Mouse (Mus musculus) intestine, postnatal 0 days (tissue): ENCODE data around the gene Dph5. TPM values are rescaled to one million over a fixed set of nuclear protein-coding genes. Genes with fewer than 3 reads are reported as not detected.

Source experiments
- ATAC-seq: fragments of 200-750 bp; cut with Nextera tagmentation; 2 replicates; pipeline ENCODE4 v1.8.0; 2017; ENCODE audit warnings: mild to moderate bottlenecking, moderate TSS enrichment, moderate library complexity
- H3K27ac ChIP-seq: fragments of 300-500 bp; sonication (generic); 2 replicates; pipeline ENCODE4 v1.5.1; 2014; ENCODE audit warnings: mild to moderate bottlenecking, low read depth, low read length, moderate library complexity
- H3K27me3 ChIP-seq: fragments of 300-500 bp; sonication (generic); replicated peaks from 2 replicates; pipeline ENCODE4 v1.6.1; 2014; ENCODE audit warnings: low read length, mixed read lengths; ENCODE audit not compliant: control insufficient read depth, insufficient read depth
- H3K36me3 ChIP-seq: fragments of 300-500 bp; sonication (generic); 2 replicates; pipeline ENCODE4 v1.6.1; 2014; ENCODE audit warnings: mild to moderate bottlenecking, moderate library complexity; ENCODE audit not compliant: control insufficient read depth, insufficient read depth
- H3K4me1 ChIP-seq: fragments of 300-500 bp; sonication (generic); replicated peaks from 2 replicates; pipeline ENCODE4 v1.6.1; 2014; ENCODE audit warnings: antibody characterized with exemption, low read length, mixed read lengths; ENCODE audit not compliant: control insufficient read depth, insufficient read depth
- H3K4me2 ChIP-seq: fragments of 300-500 bp; sonication (generic); replicated peaks from 2 replicates; pipeline ENCODE4 v1.6.1; 2014; ENCODE audit warnings: low read depth, mild to moderate bottlenecking, moderate library complexity
- H3K4me3 ChIP-seq: fragments of 300-500 bp; sonication (generic); 2 replicates; pipeline ENCODE4 v1.5.1; 2014; ENCODE audit warnings: low read depth, low read length
- H3K9ac ChIP-seq: fragments of 300-500 bp; sonication (generic); 2 replicates; pipeline ENCODE4 v1.6.1; 2014; ENCODE audit warnings: mild to moderate bottlenecking, low read depth, low read length
- H3K9me3 ChIP-seq: fragments of 300-500 bp; sonication (generic); 2 replicates; pipeline ENCODE4 v1.6.1; 2016; ENCODE audit warnings: mixed run types; ENCODE audit not compliant: control insufficient read depth
- CTCF ChIP-seq: sonication (generic); IDR thresholded peaks from 2 replicates; pipeline ENCODE4 v1.5.1; 2016; ENCODE audit warnings: low read depth, mild to moderate bottlenecking, control low read depth, antibody characterized with exemption, moderate library complexity
- WGBS: fragments of 180-500 bp; shearing (Covaris S2); extraction: QIAGEN DNeasy Blood & Tissue Kit; methylation state at CpG from one replicate; pipeline ENCODE4 v1.1.7; 2014; 5-methylcytosine and 5-hydroxymethylcytosine counted together
- polyA plus RNA-seq: library from polyadenylated mRNA; unstranded; fragments of >200 nt; fragmentation: Nextera tagmentation; extraction: Ambion mirVana; gene quantifications from 2 replicates; pipeline ENCODE4 v1.2.1, GENCODE M21; 2015

Gene Dph5
- polyA plus RNA-seq, 1 experiment from 2014 or later, result 14.0 TPM

GRCm38 (mm10) chr3:115961311-115962027, 73.8 kb downstream of the Dph5 start:
- Histone ChIP-seq H3K36me3 (peaks cover 32% of the 10 kb centered on the region), H3K4me1 (no peaks in the 10 kb centered on the region), H3K27me3 (no peaks in the 10 kb centered on the region), H3K4me2 (no peak overlapping the region), H3K9ac (no peak overlapping the region), H3K4me3 (no peak overlapping the region), H3K9me3 (no peaks in the 10 kb centered on the region), H3K27ac (no peak overlapping the region)
- no peak for TF ChIP-seq CTCF
- WGBS, result 90% methylated on average over 11 of the region's 11 CpGs
- no peak for ATAC-seq

- H3K9me3 ChIP-seq, result no peaks in the 10 kb centered on the region
- no peak overlapping the region for H3K27ac ChIP-seq
- no peak for ATAC-seq
- no peak overlapping the region for H3K4me2 ChIP-seq
- no peaks in the 10 kb centered on the region for H3K4me1 ChIP-seq
- no peak overlapping the region for H3K9ac ChIP-seq
- WGBS, result 82% methylated on average over 4 of the region's 4 CpGs
- no peak overlapping the region for H3K4me3 ChIP-seq
- H3K27me3 ChIP-seq, result no peaks in the 10 kb centered on the region
- peaks cover 31% of the 10 kb centered on the region for H3K36me3 ChIP-seq
- no peak for TF ChIP-seq CTCF
Observed at GRCm38 (mm10) chr3:115962028-115962415, 74.4 kb downstream of the Dph5 start.

- no peak for ATAC-seq
- no peaks in the 10 kb centered on the region for H3K4me1 ChIP-seq
- no peak for TF ChIP-seq CTCF
- WGBS, result 95% methylated on average over 1 of the region's 1 CpGs
- H3K36me3 ChIP-seq, result peaks cover 18% of the 10 kb centered on the region; the same call in 1 of the 2 replicates
- no peaks in the 10 kb centered on the region for H3K9me3 ChIP-seq
- no peak overlapping the region for H3K9ac ChIP-seq
- H3K27ac ChIP-seq, result no peak overlapping the region
- no peak overlapping the region for H3K4me2 ChIP-seq
- H3K4me3 ChIP-seq, result no peak overlapping the region
- no peaks in the 10 kb centered on the region for H3K27me3 ChIP-seq
Observed at GRCm38 (mm10) chr3:115963597-115963996, 76.0 kb downstream of the Dph5 start.

GRCm38 (mm10) chr3:115964071-115964470, 76.4 kb downstream of the Dph5 start:
- Histone ChIP-seq H3K36me3 (peaks cover 13% of the 10 kb centered on the region; the same call in 1 of the 2 replicates), H3K4me3 (no peak overlapping the region), H3K27me3 (no peaks in the 10 kb centered on the region), H3K4me1 (no peaks in the 10 kb centered on the region), H3K4me2 (no peak overlapping the region), H3K9ac (no peak overlapping the region), H3K27ac (no peak overlapping the region), H3K9me3 (no peaks in the 10 kb centered on the region)
- no peak for ATAC-seq
- WGBS, result 85% methylated on average over 5 of the region's 5 CpGs
- TF ChIP-seq CTCF, result no peak

- ATAC-seq, result no peak
- WGBS, result 87% methylated on average over 10 of the region's 10 CpGs
- Histone ChIP-seq H3K27me3 (no peaks in the 10 kb centered on the region), H3K4me1 (no peaks in the 10 kb centered on the region), H3K9me3 (no peaks in the 10 kb centered on the region), H3K4me2 (no peak overlapping the region), H3K36me3 (peaks cover 41% of the 10 kb centered on the region), H3K4me3 (no peak overlapping the region), H3K27ac (no peak overlapping the region), H3K9ac (no peak overlapping the region)
- no peak for TF ChIP-seq CTCF
Observed at GRCm38 (mm10) chr3:115968745-115969530, 81.3 kb downstream of the Dph5 start.

GRCm38 (mm10) chr3:115971045-115971785, 83.6 kb downstream of the Dph5 start:
- Histone ChIP-seq H3K4me1 (no peaks in the 10 kb centered on the region), H3K9me3 (no peaks in the 10 kb centered on the region), H3K36me3 (peaks cover 50% of the 10 kb centered on the region), H3K4me3 (no peak overlapping the region), H3K4me2 (no peak overlapping the region), H3K27me3 (no peaks in the 10 kb centered on the region), H3K27ac (no peak overlapping the region), H3K9ac (no peak overlapping the region)
- no peak for ATAC-seq
- 96% methylated on average over 20 of the region's 20 CpGs for WGBS
- no peak for TF ChIP-seq CTCF
